Mouse (Mus musculus) midbrain, postnatal 0 days (tissue): ENCODE results near the gene Spocd1. TPM values are rescaled to one million over a fixed set of nuclear protein-coding genes. Genes with fewer than 3 reads are reported as not detected.

ENCODE experiments used
- ATAC-seq: fragments of 200-750 bp; cut with Nextera tagmentation; 2 replicates; pipeline ENCODE4 v1.8.0; 2017; ENCODE audit warnings: moderate number of reproducible peaks, mild to moderate bottlenecking, moderate TSS enrichment, moderate library complexity; ENCODE audit not compliant: low FRiP score
- DNase-seq: peaks from one replicate; pipeline ENCODE4 v3.0.0-alpha.2; 2015; ENCODE audit warnings: low spot score
- H3K27ac ChIP-seq: fragments of 300-500 bp; sonication (generic); 2 replicates; pipeline ENCODE4 v1.5.1; 2014; ENCODE audit warnings: low read depth, mild to moderate bottlenecking, low read length, mixed read lengths
- H3K27me3 ChIP-seq: fragments of 300-500 bp; sonication (generic); 2 replicates; pipeline ENCODE4 v1.6.1; 2014; ENCODE audit warnings: low read length, control low read depth, mixed read lengths; ENCODE audit not compliant: insufficient read depth
- H3K36me3 ChIP-seq: fragments of 300-500 bp; sonication (generic); 2 replicates; pipeline ENCODE4 v1.6.1; 2014; ENCODE audit warnings: low read length, control low read depth, mixed read lengths; ENCODE audit not compliant: insufficient read depth
- H3K4me1 ChIP-seq: fragments of 300-500 bp; sonication (generic); 2 replicates; pipeline ENCODE4 v1.6.1; 2014; ENCODE audit warnings: mild to moderate bottlenecking, control low read depth, antibody characterized with exemption, low read length, mixed read lengths; ENCODE audit not compliant: insufficient read depth
- H3K4me2 ChIP-seq: fragments of 300-500 bp; sonication (generic); 2 replicates; pipeline ENCODE4 v1.6.1; 2014; ENCODE audit warnings: low read depth, mild to moderate bottlenecking, low read length, mixed read lengths; ENCODE audit not compliant: poor library complexity, severe bottlenecking
- H3K4me3 ChIP-seq: fragments of 300-500 bp; sonication (generic); 2 replicates; pipeline ENCODE4 v1.5.1; 2014; ENCODE audit warnings: low read depth, mild to moderate bottlenecking, low read length, moderate library complexity
- H3K9ac ChIP-seq: fragments of 300-500 bp; sonication (generic); replicated peaks from 2 replicates; pipeline ENCODE4 v1.6.1; 2014; ENCODE audit warnings: mild to moderate bottlenecking, low read length, moderate library complexity, mixed read lengths; ENCODE audit not compliant: poor library complexity, severe bottlenecking
- H3K9me3 ChIP-seq: fragments of 300-500 bp; sonication (generic); 2 replicates; pipeline ENCODE4 v1.6.1; 2016; ENCODE audit warnings: low read length, control low read depth
- CTCF ChIP-seq: IDR thresholded peaks from 2 replicates; pipeline ENCODE4 v1.5.1; 2016; ENCODE audit warnings: antibody characterized with exemption, mild to moderate bottlenecking
- WGBS: fragments of 180-500 bp; shearing (Covaris S2); extraction: QIAGEN DNeasy Blood & Tissue Kit; methylation state at CpG from one replicate; pipeline ENCODE4 v1.1.7; 2014; 5-methylcytosine and 5-hydroxymethylcytosine counted together
- polyA plus RNA-seq: library from polyadenylated mRNA; unstranded; fragments of >200 nt; fragmentation: Nextera tagmentation; extraction: Ambion mirVana; gene quantifications from 2 replicates; pipeline ENCODE4 v1.2.1, GENCODE M21; 2015
- total RNA-seq: library from RNA; depleted of rRNA; stranded (reverse); fragments of >200 nt; gene quantifications from 2 replicates; pipeline ENCODE4 v1.2.3, GENCODE M21; 2014

Spocd1 gene
- total and polyA plus RNA-seq, 2 experiments from 2014 or later, result 0.27 TPM; not detected in 1

GRCm38 (mm10) chr4:129905032-129905431, 24.0 kb upstream of the Spocd1 start:
- Histone ChIP-seq H3K4me1 (no peaks in the 10 kb centered on the region), H3K9me3 (no peaks in the 10 kb centered on the region), H3K27me3 (no peaks in the 10 kb centered on the region), H3K4me2 (no peak overlapping the region), H3K36me3 (no peaks in the 10 kb centered on the region), H3K4me3 (no peak overlapping the region), H3K27ac (no peak overlapping the region), H3K9ac (no peak overlapping the region)
- ATAC-seq (no peak), DNase-seq (no peak)
- WGBS, result 97% methylated on average over 3 of the region's 3 CpGs
- no peak for TF ChIP-seq CTCF

GRCm38 (mm10) chr4:129906016-129906415, 23.0 kb upstream of the Spocd1 start:
- no peak for TF ChIP-seq CTCF
- Histone ChIP-seq H3K36me3 (no peaks in the 10 kb centered on the region), H3K4me2 (no peak overlapping the region), H3K27me3 (no peaks in the 10 kb centered on the region), H3K4me3 (no peak overlapping the region), H3K27ac (no peak overlapping the region), H3K4me1 (no peaks in the 10 kb centered on the region), H3K9me3 (no peaks in the 10 kb centered on the region), H3K9ac (no peak overlapping the region)
- DNase-seq, result no peak
- WGBS, result 67% methylated on average over 13 of the region's 13 CpGs
- ATAC-seq, result no peak

GRCm38 (mm10) chr4:129908836-129909235, 20.2 kb upstream of the Spocd1 start:
- no peak for ATAC-seq
- no peak for TF ChIP-seq CTCF
- Histone ChIP-seq H3K4me2 (no peak overlapping the region), H3K4me3 (no peak overlapping the region), H3K36me3 (no peaks in the 10 kb centered on the region), H3K27ac (no peak overlapping the region), H3K9me3 (no peaks in the 10 kb centered on the region), H3K4me1 (0 out of 2 replicates have a peak, but pooled peaks cover 4% of the 10 kb centered on the region), H3K9ac (no peak overlapping the region), H3K27me3 (no peaks in the 10 kb centered on the region)
- 59% methylated on average over 3 of the region's 3 CpGs for WGBS
- DNase-seq, result no peak

GRCm38 (mm10) chr4:129909261-129909731, 19.8 kb upstream of the Spocd1 start:
- 77% methylated on average over 4 of the region's 4 CpGs for WGBS
- no peak for DNase-seq
- Histone ChIP-seq H3K4me2 (no peak overlapping the region), H3K27me3 (no peaks in the 10 kb centered on the region), H3K36me3 (no peaks in the 10 kb centered on the region), H3K4me3 (no peak overlapping the region), H3K27ac (no peak overlapping the region), H3K9me3 (no peaks in the 10 kb centered on the region), H3K9ac (no peak overlapping the region), H3K4me1 (0 out of 2 replicates have a peak, but pooled peaks cover 4% of the 10 kb centered on the region)
- no peak for ATAC-seq
- TF ChIP-seq CTCF, result no peak

- no peak overlapping the region for H3K9ac ChIP-seq
- 78% methylated on average over 3 of the region's 3 CpGs for WGBS
- H3K4me2 ChIP-seq, result no peak overlapping the region
- H3K36me3 ChIP-seq, result no peaks in the 10 kb centered on the region
- 0 out of 2 replicates have a peak, but pooled peaks cover 4% of the 10 kb centered on the region for H3K4me1 ChIP-seq
- ATAC-seq (no peak), DNase-seq (no peak)
- H3K27ac ChIP-seq, result no peak overlapping the region
- no peak for TF ChIP-seq CTCF
- H3K9me3 ChIP-seq, result no peaks in the 10 kb centered on the region
- no peaks in the 10 kb centered on the region for H3K27me3 ChIP-seq
- no peak overlapping the region for H3K4me3 ChIP-seq
These were observed 16.1 kb upstream of the Spocd1 start for GRCm38 (mm10) chr4:129912998-129913397.

GRCm38 (mm10) chr4:129913761-129914644, 15.0 kb upstream of the Spocd1 start:
- TF ChIP-seq CTCF, result no peak
- Histone ChIP-seq H3K27ac (no peak overlapping the region), H3K9me3 (no peaks in the 10 kb centered on the region), H3K4me3 (no peak overlapping the region), H3K4me1 (0 out of 2 replicates have a peak, but pooled peaks cover 4% of the 10 kb centered on the region), H3K36me3 (no peaks in the 10 kb centered on the region), H3K4me2 (no peak overlapping the region), H3K9ac (no peak overlapping the region), H3K27me3 (no peaks in the 10 kb centered on the region)
- ATAC-seq (no peak), DNase-seq (no peak)
- WGBS, result 18% methylated on average over 16 of the region's 16 CpGs
